Mouse (Mus musculus): Measurements from ENCODE around the gene Srsf3.
"Not testable (repeated sequence)": the region's sequence is repeated elsewhere in the genome, so short reads cannot be mapped to it uniquely, and the experiment has no call there.

The Srsf3 gene

DNA sequence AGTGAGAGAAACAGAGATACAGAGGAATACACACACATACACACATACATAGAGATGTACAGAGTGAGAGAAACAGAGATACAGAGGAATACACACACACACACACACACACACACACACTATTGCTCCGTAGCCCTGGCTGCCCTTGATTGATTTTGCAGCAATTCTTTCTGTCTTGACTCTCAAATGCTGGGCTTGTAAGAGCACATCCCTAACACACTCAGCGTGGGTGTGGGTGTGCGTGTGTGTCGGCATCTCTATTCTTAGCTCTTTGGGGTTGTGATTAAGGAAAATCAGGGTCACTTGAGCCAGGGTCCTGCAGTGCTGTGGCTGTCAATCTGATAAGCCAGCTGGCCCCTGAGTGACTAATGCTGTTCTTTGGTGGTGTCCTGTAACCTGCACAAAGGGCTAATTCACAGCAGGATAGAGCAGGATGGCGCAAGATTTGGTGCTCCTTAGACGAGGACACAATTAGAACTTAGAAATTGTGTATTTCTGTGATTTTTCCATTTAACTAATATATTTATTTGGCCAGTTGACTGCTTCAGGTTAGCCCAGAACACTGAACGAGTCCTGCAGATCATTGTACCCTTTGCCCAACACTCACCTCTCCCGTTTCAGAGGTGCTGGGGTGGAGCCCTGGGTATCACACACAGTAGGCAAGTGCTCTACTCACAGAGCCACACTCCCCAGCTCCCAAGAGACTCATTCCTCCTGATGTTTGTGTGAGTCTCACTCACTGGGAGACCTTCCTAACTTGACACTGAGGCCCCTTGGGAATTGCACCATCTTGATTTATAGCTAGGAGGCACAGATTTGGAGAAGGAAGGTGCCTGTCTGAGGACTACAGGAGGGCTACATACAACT lies 30.9 kb downstream of the Srsf3 start:
- DNase-seq (ENCODE audit: low spot score in 2 of 2), result no peak

DNA sequence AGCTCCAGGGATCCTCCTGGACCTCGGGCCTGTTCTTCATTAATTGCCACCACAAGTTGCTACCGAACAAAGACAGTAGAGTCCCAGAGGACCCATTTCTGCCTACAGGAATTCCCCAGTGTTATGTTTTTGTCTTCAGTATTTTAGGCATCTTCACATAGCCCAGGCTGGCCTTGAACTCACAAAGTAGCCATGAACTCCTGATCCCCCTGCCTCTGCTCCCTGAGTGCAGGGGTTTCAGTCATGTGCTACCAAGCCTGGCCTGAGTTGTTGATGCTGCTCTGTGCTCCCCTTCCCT lies 31.5 kb downstream of the Srsf3 start:
- no peak for DNase-seq (ENCODE audit: low spot score in 2 of 2)

DNA sequence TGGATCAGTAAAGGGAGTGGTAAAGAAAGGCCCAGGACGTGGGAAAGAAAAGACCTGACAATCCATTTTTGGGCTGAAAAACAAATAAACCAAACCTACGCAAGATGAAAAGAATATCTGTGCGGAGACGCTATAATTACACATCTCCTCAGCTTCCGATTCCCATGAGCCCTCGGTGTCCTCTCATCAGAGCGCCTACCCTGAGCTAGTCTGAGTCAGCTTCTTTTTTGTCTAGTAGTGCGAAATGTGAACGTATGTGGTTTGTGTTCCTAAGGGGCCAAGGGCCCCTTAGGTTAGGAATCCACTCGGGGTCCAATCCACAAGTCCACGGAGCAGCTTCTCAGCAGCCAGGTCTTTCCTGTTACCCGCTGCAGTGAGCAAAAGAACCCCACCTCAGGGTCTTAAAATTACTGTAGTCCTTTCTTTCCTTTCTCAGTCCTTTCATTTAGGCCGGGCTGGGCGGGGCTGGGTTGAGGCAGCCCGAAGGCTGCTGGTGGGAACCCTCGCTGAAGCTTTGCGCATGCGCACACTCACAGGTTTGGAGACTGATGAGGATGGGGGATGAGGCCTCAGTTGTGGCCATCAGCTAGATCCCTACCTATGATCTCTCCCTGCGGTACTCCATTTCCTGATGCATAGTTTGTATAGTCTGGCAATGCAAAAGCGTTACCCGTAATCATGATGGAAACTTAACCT lies 33.0 kb downstream of the Srsf3 start:
- no peak for DNase-seq (ENCODE audit: low spot score in 2 of 2)

GRCm38 (mm10) chr17:29065971-29066370 lies 33.5 kb downstream of the Srsf3 start:
- DNase-seq (ENCODE audit: low spot score in 2 of 2), result no peak

DNA sequence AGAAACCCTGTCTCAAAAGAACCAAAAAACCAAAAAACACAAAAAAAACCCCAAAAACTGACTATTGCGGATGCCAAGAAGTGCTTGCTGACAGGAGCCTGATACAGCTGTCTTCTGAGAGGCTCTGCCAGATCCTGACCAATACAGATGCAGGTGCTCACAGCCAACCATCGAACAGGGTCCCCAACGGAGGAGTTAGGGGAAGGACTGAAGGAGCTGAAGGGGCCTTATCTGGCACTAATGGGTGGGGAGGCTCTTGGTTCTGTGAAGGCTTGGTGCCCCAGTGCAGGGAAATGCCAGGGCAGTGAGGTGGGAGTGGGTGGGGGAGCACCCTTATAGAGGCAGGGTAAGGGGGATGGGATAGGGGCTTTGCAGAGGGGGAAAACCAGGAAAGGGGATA lies 35.0 kb downstream of the Srsf3 start:
- DNase-seq (ENCODE audit: low spot score in 2 of 2), result not testable (repeated sequence)

- DNase-seq (ENCODE audit: low spot score in 2 of 2), result no peak
Measured at GRCm38 (mm10) chr17:29067847-29068246, 35.4 kb downstream of the Srsf3 start.

DNA sequence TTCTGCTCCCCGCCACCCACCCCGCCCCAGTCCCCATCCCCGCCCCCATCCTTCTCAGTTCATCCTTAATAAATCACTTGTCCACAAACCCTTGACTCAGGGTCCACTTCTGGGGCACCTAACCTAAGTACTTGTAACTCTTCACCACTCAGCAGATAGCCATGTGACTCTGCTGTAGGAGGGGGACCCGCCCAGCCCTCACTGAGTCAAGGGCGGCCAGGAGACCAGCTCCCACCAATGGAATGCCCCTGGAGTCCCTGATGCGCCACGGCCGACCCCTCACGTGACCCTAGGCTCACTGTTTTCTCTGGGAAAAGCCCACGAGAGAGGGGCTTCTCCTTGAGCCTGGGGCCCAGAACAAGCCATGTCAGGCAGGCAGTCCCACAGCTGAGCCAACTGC lies 36.6 kb downstream of the Srsf3 start:
- DNase-seq (ENCODE audit: low spot score in 2 of 2), result no peak

- DNase-seq (ENCODE audit: low spot score in 2 of 2), result no peak
Measured at GRCm38 (mm10) chr17:29071820-29072219, 39.4 kb downstream of the Srsf3 start.

DNA sequence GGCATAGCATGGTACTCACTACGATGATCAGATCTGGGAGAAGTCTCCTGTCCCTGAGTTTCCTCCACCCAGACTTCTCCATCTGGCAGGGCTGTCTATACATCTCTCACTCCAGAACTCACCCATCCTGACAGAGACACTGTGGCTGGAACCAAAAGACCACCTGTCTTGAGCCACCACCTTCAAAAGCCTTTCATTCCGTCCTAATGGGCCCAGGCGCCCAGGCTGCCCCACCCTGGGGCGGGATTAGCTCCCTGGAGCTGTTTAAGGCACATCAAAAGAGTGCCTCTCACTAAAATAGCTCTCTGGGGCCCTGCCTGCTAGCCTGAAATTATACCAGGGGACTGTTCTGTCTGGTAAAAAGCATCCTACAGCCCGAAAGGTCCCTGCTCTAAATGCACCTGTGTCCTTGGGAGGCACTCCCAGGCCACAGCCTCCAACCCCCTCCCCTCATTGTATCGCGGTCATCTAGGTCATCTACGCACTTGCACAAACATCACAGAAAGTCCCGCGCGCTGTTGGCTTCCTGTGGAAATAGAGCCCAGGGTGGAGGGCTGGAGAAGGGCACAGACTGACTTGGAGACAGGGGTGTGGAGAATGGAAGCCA lies 40.4 kb downstream of the Srsf3 start:
- no peak for DNase-seq (ENCODE audit: low spot score in 2 of 2)

- DNase-seq (ENCODE audit: low spot score in 2 of 2), result no peak
Measured at GRCm38 (mm10) chr17:29073313-29073712, 40.9 kb downstream of the Srsf3 start.

GRCm38 (mm10) chr17:29074085-29074484 lies 41.7 kb downstream of the Srsf3 start:
- no peak for DNase-seq (ENCODE audit: low spot score in 2 of 2)

DNA sequence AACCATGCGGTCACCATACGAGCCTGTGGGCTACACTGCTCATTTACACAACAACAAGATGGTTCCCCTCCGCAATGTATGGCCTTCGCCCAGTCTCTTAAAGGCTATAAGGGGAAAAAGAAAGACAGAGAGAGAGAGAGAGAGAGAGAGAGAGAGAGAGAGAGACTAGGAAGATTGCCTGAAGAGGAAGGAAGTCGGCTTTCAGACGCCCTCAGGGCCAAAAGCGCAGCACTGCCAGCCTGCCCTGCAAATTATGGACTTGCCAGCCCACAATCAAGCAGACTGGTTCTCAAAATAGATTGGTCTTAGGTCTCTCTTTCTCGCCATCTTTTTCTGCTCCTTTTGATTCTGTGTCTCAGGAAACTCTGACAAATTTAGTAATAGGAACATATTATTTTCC lies 43.8 kb downstream of the Srsf3 start:
- DNase-seq (ENCODE audit: low spot score in 2 of 2), result no peak

- no peak for DNase-seq (ENCODE audit: low spot score in 2 of 2)
Measured at GRCm38 (mm10) chr17:29077786-29078509, 45.5 kb downstream of the Srsf3 start.

DNA sequence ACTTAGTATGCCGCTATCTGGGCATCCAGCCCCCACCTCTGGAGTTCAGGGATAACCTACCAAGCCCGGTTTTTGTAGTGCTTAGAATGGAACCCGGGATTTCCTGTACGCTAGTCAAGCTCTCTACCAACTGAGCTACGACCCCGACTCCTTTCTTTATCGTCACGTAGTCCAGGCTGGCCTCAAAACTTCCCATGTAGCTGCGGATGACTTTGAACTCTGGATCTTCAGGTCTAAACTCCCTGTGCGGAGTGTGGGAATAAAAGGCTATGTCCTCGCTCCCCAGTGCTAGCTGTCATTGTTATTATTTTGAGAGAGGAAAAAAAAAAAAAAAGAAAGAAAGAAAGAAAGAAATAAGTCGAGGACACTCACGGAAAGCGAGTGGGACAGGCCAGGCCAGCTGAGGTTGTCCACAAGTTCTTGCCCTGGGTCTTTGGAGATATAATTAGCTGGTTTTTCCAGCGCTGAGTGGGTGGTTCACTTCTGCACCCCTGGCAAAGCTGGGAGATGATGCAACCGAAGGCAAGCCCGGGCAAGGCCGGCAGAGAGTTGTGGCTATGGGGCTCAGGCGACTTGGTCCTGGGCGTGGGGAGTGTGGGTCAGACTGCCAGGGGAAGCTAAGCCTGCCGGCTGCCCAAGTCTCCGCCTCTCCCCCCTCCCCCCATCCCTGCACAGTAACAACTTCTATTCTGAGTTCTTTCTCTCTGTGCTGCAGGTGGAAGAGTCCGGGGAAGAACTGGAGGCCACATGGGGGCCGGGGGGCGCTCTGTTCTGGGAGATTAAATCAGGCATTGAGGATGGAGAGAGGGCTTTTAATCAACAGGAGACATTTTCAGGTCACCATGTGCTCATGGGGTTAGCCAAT lies 46.3 kb downstream of the Srsf3 start:
- DNase-seq (ENCODE audit: low spot score in 2 of 2), result peak; percentile 84 to 92

GRCm38 (mm10) chr17:29080758-29081617 lies 48.6 kb downstream of the Srsf3 start:
- DNase-seq (ENCODE audit: low spot score in 2 of 2), result no peak

- DNase-seq (ENCODE audit: low spot score in 2 of 2), result no peak
Measured at GRCm38 (mm10) chr17:29081618-29082381, 49.4 kb downstream of the Srsf3 start.

GRCm38 (mm10) chr17:29083586-29083985 lies 51.2 kb downstream of the Srsf3 start:
- no peak for DNase-seq (ENCODE audit: low spot score in 2 of 2)

- no peak for DNase-seq (ENCODE audit: low spot score in 2 of 2)
Measured at GRCm38 (mm10) chr17:29084656-29085055, 52.2 kb downstream of the Srsf3 start.

GRCm38 (mm10) chr17:29085266-29085665 lies 52.8 kb downstream of the Srsf3 start:
- DNase-seq (ENCODE audit: low spot score in 2 of 2), result no peak

GRCm38 (mm10) chr17:29086916-29087315 lies 54.5 kb downstream of the Srsf3 start:
- no peak for DNase-seq (ENCODE audit: low spot score in 2 of 2)

Measured in urinary bladder, postnatal 36 days (tissue).